Mouse (Mus musculus): ENCODE measurements at regions not wholly inside any gene's neighbourhood (a gene's known extent, or its start where the extent isn't known, plus 50 kb on each side); places are given as distances from the start of the nearest gene placed in this dataset.

- H3K9me3 ChIP-seq: no peaks in the 10 kb centered on the region
- no peaks in the 10 kb centered on the region for H3K36me3 ChIP-seq (replicated peaks)
- no peak overlapping the region for H3K4me2 ChIP-seq
- H3K27ac ChIP-seq: no peak overlapping the region
- no peak overlapping the region for H3K4me3 ChIP-seq (replicated peaks)
- no peak for ATAC-seq (ENCODE audit: low FRiP score)
- H3K9ac ChIP-seq: no peak overlapping the region
- no peaks in the 10 kb centered on the region; the same call in 1 of the 2 replicates for H3K27me3 ChIP-seq
- 79% methylated on average over 6 of the region's 6 CpGs for WGBS
- no peaks in the 10 kb centered on the region for H3K4me1 ChIP-seq
These were observed 58.5 kb upstream of the Hoxc13 start for GRCm38 (mm10) chr15:102862374-102862773.

- no peaks in the 10 kb centered on the region for H3K4me1 ChIP-seq
- H3K27me3 ChIP-seq: no peaks in the 10 kb centered on the region; the same call in 1 of the 2 replicates
- no peak overlapping the region for H3K27ac ChIP-seq
- H3K4me3 ChIP-seq (replicated peaks): no peak overlapping the region
- 87% methylated on average over 3 of the region's 3 CpGs for WGBS
- no peaks in the 10 kb centered on the region for H3K36me3 ChIP-seq (replicated peaks)
- H3K4me2 ChIP-seq: no peak overlapping the region
- no peak for ATAC-seq (ENCODE audit: low FRiP score)
- H3K9ac ChIP-seq: no peak overlapping the region
- H3K9me3 ChIP-seq: no peaks in the 10 kb centered on the region
These were observed 54.1 kb upstream of the Hoxc13 start for GRCm38 (mm10) chr15:102866788-102867187.
